Mouse (Mus musculus) inflammation-experienced regulatory T-cells (primary cell): Measurements from ENCODE around the gene Olfr646. TPM values are rescaled to one million over a fixed set of nuclear protein-coding genes. Genes with fewer than 3 reads are reported as not detected.

Experiments
- polyA plus RNA-seq, 2 experiments: library from polyadenylated mRNA; unstranded; fragments of 100-300 nt; shearing (Covaris generic); gene quantifications; one replicate each; pipeline ENCODE4 v1.2.1; 2017

Gene Olfr646
- under 1 TPM in 1 of 2 experiments, not detected in 1; 0.31 TPM for polyA plus RNA-seq

DNA sequence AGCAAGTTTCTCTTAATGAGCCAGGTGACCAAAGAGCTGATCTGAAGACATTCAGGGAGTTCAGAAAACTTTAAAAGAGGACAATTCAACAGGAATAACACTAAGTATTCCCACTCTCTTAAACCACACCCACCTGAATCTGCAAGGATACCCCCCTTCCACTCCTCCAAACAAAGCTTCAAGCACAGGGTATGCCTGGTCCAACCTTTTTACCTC lies at the start of gene Olfr646:
Gene Olfr646 (plus strand): TSS at position 117 of the 216 bp plus-strand sequence.

GRCm38 (mm10) chr7:104061345-104061744 lies 43.3 kb upstream of the Olfr646 start, which contains the start of gene 4930516K23Rik:
Gene 4930516K23Rik, minus strand, starts transcription at chr7:104061445.

DNA sequence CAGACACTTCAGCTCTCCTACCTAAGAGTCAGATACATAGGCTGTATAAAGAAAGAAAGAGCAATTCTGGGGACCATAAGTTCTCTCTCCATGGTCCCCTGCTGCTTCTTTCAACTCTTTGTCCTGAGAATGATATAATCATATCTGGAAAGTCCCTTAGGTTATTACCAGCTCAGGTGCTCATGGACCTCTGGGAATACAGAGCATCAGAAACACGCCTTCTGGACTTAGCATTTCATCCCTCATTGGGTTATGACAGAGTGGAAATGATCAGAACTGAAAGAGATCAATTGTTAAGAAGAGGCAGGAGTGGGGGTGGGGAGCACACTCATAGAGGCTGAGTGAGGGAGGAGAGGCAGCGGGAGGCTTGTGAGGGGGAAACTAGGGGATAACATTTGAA lies 32.9 kb upstream of the Olfr646 start, which contains the start of gene Olfr644:
Gene Olfr644 (minus strand): TSS at position 101 of the 400 bp plus-strand sequence.

DNA sequence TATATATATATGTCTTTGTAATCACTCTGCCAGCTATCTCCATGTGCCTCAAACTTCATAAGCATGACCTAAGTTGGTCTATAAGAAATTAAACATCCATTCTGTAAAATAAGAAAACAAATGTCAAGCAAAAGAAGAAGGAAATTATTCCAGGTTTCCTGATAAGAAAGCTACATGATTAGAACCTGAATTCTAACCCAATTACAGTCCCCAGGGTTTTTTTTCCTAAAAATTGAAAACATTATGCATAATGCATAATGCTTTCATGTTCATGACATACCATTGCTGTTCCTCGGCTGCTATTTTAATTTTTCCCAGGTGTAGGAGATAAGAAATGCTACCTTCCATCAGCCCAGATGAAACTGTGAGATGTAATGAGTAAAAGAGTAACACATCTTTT lies 19.3 kb upstream of the Olfr646 start, which contains the start of gene Olfr645:
Gene Olfr645 (minus strand): TSS at position 101 of the 400 bp plus-strand sequence.

DNA sequence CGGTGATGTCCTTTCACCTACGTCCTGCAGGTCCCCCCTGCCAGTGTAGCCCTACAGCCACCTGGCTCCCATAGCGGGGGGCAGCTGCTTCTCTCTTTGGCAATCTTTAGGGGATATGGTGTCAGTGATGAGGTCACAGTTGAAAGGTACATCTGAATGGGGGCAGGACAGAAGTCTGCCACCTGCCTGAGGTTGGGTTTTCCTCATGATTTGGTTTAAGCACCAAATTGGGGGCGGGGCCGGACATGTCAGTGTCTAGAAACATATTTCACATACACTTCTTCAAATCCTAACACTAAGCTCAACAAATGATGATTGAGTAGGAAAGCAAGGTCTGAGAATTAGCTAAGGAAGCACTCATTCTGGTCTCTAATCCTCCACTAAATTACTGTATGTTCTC lies 25.1 kb downstream of the Olfr646 start, which contains the start of gene Ubqln5:
Gene Ubqln5 (minus strand): TSS at position 101 of the 400 bp plus-strand sequence.

DNA sequence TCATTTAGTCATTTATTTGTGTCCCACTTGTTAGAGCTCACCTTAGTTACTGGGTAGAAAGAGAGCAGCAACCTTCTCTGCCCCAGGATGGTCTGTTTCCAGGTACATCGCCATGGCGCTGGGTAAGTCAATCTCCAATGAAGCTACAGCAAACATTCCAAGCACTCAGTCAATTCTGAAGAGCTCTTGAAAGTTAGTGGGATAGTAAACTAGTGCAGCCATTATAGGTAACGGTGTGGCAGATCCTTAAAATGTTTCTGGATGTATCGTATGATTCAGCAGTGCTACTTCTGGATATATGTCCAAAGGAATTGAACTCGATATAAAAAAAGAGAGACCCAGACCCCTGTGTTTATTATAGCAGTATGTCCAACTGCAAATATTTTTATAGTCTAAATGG lies 32.6 kb downstream of the Olfr646 start, which contains the start of gene Olfr643:
Gene Olfr643 (minus strand): TSS at position 101 of the 400 bp plus-strand sequence.

GRCm38 (mm10) chr7:104143179-104143578 lies 38.5 kb downstream of the Olfr646 start, which contains the start of gene Ubqln3:
Gene Ubqln3, minus strand, starts transcription at chr7:104143279.

GRCm38 (mm10) chr7:104150456-104150855 lies 45.8 kb downstream of the Olfr646 start, which contains the start of gene Ubqlnl:
Gene Ubqlnl, minus strand, starts transcription at chr7:104150556.

Other genes with a start within 250 kb of the Olfr646 start
- gene Olfr66, start 218.6 kb upstream of the Olfr646 start, polyA plus RNA-seq = not detected
- gene Olfr64, start 210.4 kb upstream of the Olfr646 start, polyA plus RNA-seq = under 1 TPM; 0.05 to 0.42 TPM
- gene Olfr65, start 201.4 kb upstream of the Olfr646 start, polyA plus RNA-seq = not detected
- gene Olfr631, start 176.0 kb upstream of the Olfr646 start, polyA plus RNA-seq = not detected
- gene Olfr632, start 170.5 kb upstream of the Olfr646 start, polyA plus RNA-seq = not detected
- not detected for gene Olfr633, start 160.4 kb upstream of the Olfr646 start, polyA plus RNA-seq
- under 1 TPM; 0.06 to 0.16 TPM for gene Olfr635, start 133.7 kb upstream of the Olfr646 start, polyA plus RNA-seq
- not detected for gene Olfr638, start 106.1 kb upstream of the Olfr646 start, polyA plus RNA-seq
- gene Olfr639, start 87.6 kb upstream of the Olfr646 start, polyA plus RNA-seq = under 1 TPM; 0.04 to 0.12 TPM
- not detected for gene Olfr640, start 79.3 kb upstream of the Olfr646 start, polyA plus RNA-seq
- gene Olfr641, start 69.4 kb upstream of the Olfr646 start, polyA plus RNA-seq = not detected
- under 1 TPM in 1 of 2 experiments, not detected in 1; 0.06 TPM for gene Olfr642, start 52.2 kb upstream of the Olfr646 start, polyA plus RNA-seq
- under 1 TPM; 0.05 to 0.47 TPM for gene 4930516K23Rik, start 43.4 kb upstream of the Olfr646 start, polyA plus RNA-seq
- under 1 TPM in 1 of 2 experiments, not detected in 1; 0.17 TPM for gene Olfr644, start 33.0 kb upstream of the Olfr646 start, polyA plus RNA-seq
- gene Olfr645, start 19.4 kb upstream of the Olfr646 start, polyA plus RNA-seq = under 1 TPM in 1 of 2 experiments, not detected in 1; 0.29 TPM
- not detected for gene Ubqln5, start 25.0 kb downstream of the Olfr646 start, polyA plus RNA-seq
- gene Olfr643, start 32.5 kb downstream of the Olfr646 start, polyA plus RNA-seq = not detected
- gene Ubqln3, start 38.4 kb downstream of the Olfr646 start, polyA plus RNA-seq = not detected
- gene Ubqlnl, start 45.7 kb downstream of the Olfr646 start, polyA plus RNA-seq = not detected
- under 1 TPM in 1 of 2 experiments, not detected in 1; 0.07 TPM for gene Olfm5, start 60.0 kb downstream of the Olfr646 start, polyA plus RNA-seq
- gene Olfr648, start 78.5 kb downstream of the Olfr646 start, polyA plus RNA-seq = under 1 TPM in 1 of 2 experiments, not detected in 1; 0.10 TPM
- not detected for gene Olfr649, start 91.1 kb downstream of the Olfr646 start, polyA plus RNA-seq
- 1 to 10 TPM; 2.7 to 3.6 TPM for gene Trim6, start 113.9 kb downstream of the Olfr646 start, polyA plus RNA-seq
- gene Trim34a, start 139.6 kb downstream of the Olfr646 start, polyA plus RNA-seq = 10 to 100 TPM; 41.8 to 55.6 TPM
- 10 to 100 TPM; 25.7 to 25.9 TPM for gene Trim5, start 183.2 kb downstream of the Olfr646 start, polyA plus RNA-seq
- 100 to 1,000 TPM; 128 to 154 TPM for gene Trim12a, start 210.6 kb downstream of the Olfr646 start, polyA plus RNA-seq
- 1 to 10 TPM; 1.5 to 2.2 TPM for gene Trim34b, start 224.6 kb downstream of the Olfr646 start, polyA plus RNA-seq
- 10 to 100 TPM; 19.3 to 21.5 TPM for gene Trim12c, start 248.5 kb downstream of the Olfr646 start, polyA plus RNA-seq